Mouse (Mus musculus): ENCODE data around the gene Thsd7b. TPM values are rescaled to one million over a fixed set of nuclear protein-coding genes. Genes with fewer than 3 reads are reported as not detected.

Gene Thsd7b
- polyA plus RNA-seq, 1 experiment from 2014 or later = 10.6 TPM

GRCm38 (mm10) chr1:129719592-129719991, 446.5 kb downstream of the Thsd7b start:
- ATAC-seq (ENCODE audit: low read depth) = no peak
- H3K27me3 ChIP-seq (ENCODE audit: control insufficient read depth, insufficient read depth, low read length) = no peaks in the 10 kb centered on the region

DNA sequence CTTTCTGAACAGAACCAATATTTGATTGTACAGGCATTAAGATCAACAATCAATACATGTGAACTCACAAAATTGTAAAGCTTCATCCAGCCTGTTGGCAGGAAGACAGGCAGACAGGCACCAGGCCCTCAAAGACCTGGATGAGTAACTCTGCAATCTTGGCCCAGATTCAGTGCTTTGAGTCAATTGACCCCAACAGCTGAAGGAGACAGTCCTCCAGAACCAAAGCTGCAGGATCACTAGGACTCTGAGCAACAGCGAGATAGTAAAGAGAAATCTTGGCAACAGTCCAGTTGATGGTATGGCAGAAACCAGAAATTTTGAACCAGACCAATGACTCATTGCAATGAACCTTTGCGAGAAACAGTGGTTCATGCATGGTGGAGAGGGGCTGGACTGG, 458.9 kb downstream of the Thsd7b start:
- no peak overlapping the region for H3K27ac ChIP-seq (ENCODE audit: low read depth, low read length)
- 87% methylated on average over 2 of the region's 2 CpGs for WGBS
- no peak for ATAC-seq (ENCODE audit: low read depth)
- no peak overlapping the region for H3K4me2 ChIP-seq (ENCODE audit: low read depth, low read length)
- H3K9ac ChIP-seq (replicated peaks; ENCODE audit: low read depth, low read length) = no peak overlapping the region
- H3K27me3 ChIP-seq (ENCODE audit: control insufficient read depth, insufficient read depth, low read length) = no peaks in the 10 kb centered on the region
- no peaks in the 10 kb centered on the region for H3K36me3 ChIP-seq (ENCODE audit: control insufficient read depth, insufficient read depth, low read length)
- H3K4me3 ChIP-seq (ENCODE audit: low read depth, low read length) = no peak overlapping the region
- H3K4me1 ChIP-seq (ENCODE audit: control insufficient read depth, insufficient read depth, low read length) = no peaks in the 10 kb centered on the region
- no peaks in the 10 kb centered on the region for H3K9me3 ChIP-seq (ENCODE audit: control insufficient read depth, low read length)

More at GRCm38 (mm10) chr1:129719592-129719991, 446.5 kb downstream of the Thsd7b start:
- no peak overlapping the region for H3K4me2 ChIP-seq (ENCODE audit: low read depth, low read length)
- H3K36me3 ChIP-seq (ENCODE audit: control insufficient read depth, insufficient read depth, low read length) = no peaks in the 10 kb centered on the region
- H3K4me3 ChIP-seq (ENCODE audit: low read depth, low read length) = no peak overlapping the region
- H3K4me1 ChIP-seq (ENCODE audit: control insufficient read depth, insufficient read depth, low read length) = no peaks in the 10 kb centered on the region
- no peak overlapping the region for H3K27ac ChIP-seq (ENCODE audit: low read depth, low read length)
- no peaks in the 10 kb centered on the region for H3K9me3 ChIP-seq (ENCODE audit: control insufficient read depth, low read length)
- no peak overlapping the region for H3K9ac ChIP-seq (replicated peaks; ENCODE audit: low read depth, low read length)

DNA sequence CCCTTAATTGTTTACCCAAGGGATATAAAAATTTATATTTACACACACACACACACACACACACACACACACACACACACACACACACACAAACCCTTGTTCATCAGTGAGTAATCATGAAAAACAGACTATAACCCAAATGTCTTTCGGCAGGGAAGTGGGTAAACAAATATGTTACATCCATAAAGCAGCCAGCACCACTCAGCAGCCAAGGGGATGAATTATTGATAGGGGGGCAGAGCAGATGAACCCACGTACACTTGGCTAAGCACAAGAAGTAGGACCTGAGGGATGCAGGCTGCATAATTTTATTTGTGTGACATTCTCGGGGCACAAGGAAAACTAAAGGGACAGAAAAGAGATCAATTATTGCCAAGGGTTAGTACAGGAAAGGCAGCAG, 474.5 kb downstream of the Thsd7b start:
- ATAC-seq (ENCODE audit: low read depth) = no peak; the same call in 1 of the 2 replicates
- no peak overlapping the region for H3K9ac ChIP-seq (replicated peaks; ENCODE audit: low read depth, low read length)
- H3K36me3 ChIP-seq (ENCODE audit: control insufficient read depth, insufficient read depth, low read length) = no peaks in the 10 kb centered on the region
- no peaks in the 10 kb centered on the region for H3K27me3 ChIP-seq (ENCODE audit: control insufficient read depth, insufficient read depth, low read length)
- H3K27ac ChIP-seq (ENCODE audit: low read depth, low read length) = no peak overlapping the region
- H3K9me3 ChIP-seq (ENCODE audit: control insufficient read depth, low read length) = no peaks in the 10 kb centered on the region
- no peaks in the 10 kb centered on the region for H3K4me1 ChIP-seq (ENCODE audit: control insufficient read depth, insufficient read depth, low read length)
- WGBS = 40% methylated on average over 3 of the region's 3 CpGs
- H3K4me3 ChIP-seq (ENCODE audit: low read depth, low read length) = no peak overlapping the region
- no peak overlapping the region for H3K4me2 ChIP-seq (ENCODE audit: low read depth, low read length)

GRCm38 (mm10) chr1:129756548-129757240, 483.6 kb downstream of the Thsd7b start:
- 58% methylated on average over 1 of the region's 1 CpGs for WGBS
- Histone ChIP-seq H3K9me3 (ENCODE audit: control insufficient read depth, low read length) (no peaks in the 10 kb centered on the region), H3K36me3 (ENCODE audit: control insufficient read depth, insufficient read depth, low read length) (no peaks in the 10 kb centered on the region), H3K4me3 (ENCODE audit: low read depth, low read length) (no peak overlapping the region), H3K27ac (ENCODE audit: low read depth, low read length) (no peak overlapping the region), H3K4me2 (ENCODE audit: low read depth, low read length) (no peak overlapping the region), H3K9ac (replicated peaks; ENCODE audit: low read depth, low read length) (no peak overlapping the region), H3K27me3 (ENCODE audit: control insufficient read depth, insufficient read depth, low read length) (no peaks in the 10 kb centered on the region), H3K4me1 (ENCODE audit: control insufficient read depth, insufficient read depth, low read length) (0 out of 2 replicates have a peak, but pooled peaks cover 5% of the 10 kb centered on the region)
- ATAC-seq (ENCODE audit: low read depth) = peak; percentile 56; the same call in 1 of the 2 replicates

GRCm38 (mm10) chr1:129759003-129759402, 485.9 kb downstream of the Thsd7b start:
- Histone ChIP-seq H3K27ac (ENCODE audit: low read depth, low read length) (no peak overlapping the region), H3K4me1 (ENCODE audit: control insufficient read depth, insufficient read depth, low read length) (0 out of 2 replicates have a peak, but pooled peaks cover 5% of the 10 kb centered on the region), H3K9ac (replicated peaks; ENCODE audit: low read depth, low read length) (no peak overlapping the region), H3K4me3 (ENCODE audit: low read depth, low read length) (no peak overlapping the region), H3K27me3 (ENCODE audit: control insufficient read depth, insufficient read depth, low read length) (no peaks in the 10 kb centered on the region), H3K9me3 (ENCODE audit: control insufficient read depth, low read length) (no peaks in the 10 kb centered on the region), H3K4me2 (ENCODE audit: low read depth, low read length) (no peak overlapping the region), H3K36me3 (ENCODE audit: control insufficient read depth, insufficient read depth, low read length) (no peaks in the 10 kb centered on the region)
- ATAC-seq (ENCODE audit: low read depth) = no peak
- WGBS = 67% methylated on average over 1 of the region's 1 CpGs

DNA sequence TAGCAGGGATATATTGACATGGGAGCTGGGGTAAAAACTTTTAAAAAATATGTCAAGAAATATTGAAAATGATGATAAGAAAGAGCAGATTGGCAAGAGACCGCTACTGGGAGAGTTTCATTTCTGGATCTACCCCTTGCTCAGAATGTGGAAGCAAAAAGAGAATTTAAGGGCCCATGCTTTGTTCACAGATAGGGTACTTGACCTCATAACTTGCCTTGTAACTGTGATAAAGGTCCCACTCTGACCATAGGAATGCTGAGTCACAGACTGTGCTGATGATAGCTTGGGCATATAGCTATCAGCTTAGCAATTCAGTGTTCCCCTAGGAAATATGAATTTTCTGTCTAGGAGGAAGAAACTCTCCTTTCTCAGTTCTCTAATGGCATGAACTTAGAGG, 488.1 kb downstream of the Thsd7b start:
- H3K4me2 ChIP-seq (ENCODE audit: low read depth, low read length) = no peak overlapping the region
- no peak for ATAC-seq (ENCODE audit: low read depth)
- WGBS = 88% methylated on average over 1 of the region's 1 CpGs

GRCm38 (mm10) chr1:129764748-129765147, 491.6 kb downstream of the Thsd7b start:
- no peak for ATAC-seq (ENCODE audit: low read depth)
- WGBS = 53% methylated on average over 2 of the region's 2 CpGs

More for the DNA sequence above, 488.1 kb downstream of the Thsd7b start:
- Histone ChIP-seq H3K9me3 (ENCODE audit: control insufficient read depth, low read length) (no peaks in the 10 kb centered on the region), H3K4me3 (ENCODE audit: low read depth, low read length) (no peak overlapping the region), H3K36me3 (ENCODE audit: control insufficient read depth, insufficient read depth, low read length) (no peaks in the 10 kb centered on the region), H3K4me1 (ENCODE audit: control insufficient read depth, insufficient read depth, low read length) (0 out of 2 replicates have a peak, but pooled peaks cover 4% of the 10 kb centered on the region), H3K9ac (replicated peaks; ENCODE audit: low read depth, low read length) (no peak overlapping the region), H3K27me3 (ENCODE audit: control insufficient read depth, insufficient read depth, low read length) (no peaks in the 10 kb centered on the region), H3K27ac (ENCODE audit: low read depth, low read length) (no peak overlapping the region)

GRCm38 (mm10) chr1:129777055-129777454, 504.0 kb downstream of the Thsd7b start:
- Histone ChIP-seq H3K9ac (replicated peaks; ENCODE audit: low read depth, low read length) (no peak overlapping the region), H3K27me3 (ENCODE audit: control insufficient read depth, insufficient read depth, low read length) (no peaks in the 10 kb centered on the region), H3K27ac (ENCODE audit: low read depth, low read length) (no peak overlapping the region), H3K36me3 (ENCODE audit: control insufficient read depth, insufficient read depth, low read length) (no peaks in the 10 kb centered on the region), H3K9me3 (ENCODE audit: control insufficient read depth, low read length) (no peaks in the 10 kb centered on the region), H3K4me3 (ENCODE audit: low read depth, low read length) (no peak overlapping the region), H3K4me2 (ENCODE audit: low read depth, low read length) (no peak overlapping the region), H3K4me1 (ENCODE audit: control insufficient read depth, insufficient read depth, low read length) (no peaks in the 10 kb centered on the region)
- 93% methylated on average over 5 of the region's 5 CpGs for WGBS
- no peak for ATAC-seq (ENCODE audit: low read depth)

More at GRCm38 (mm10) chr1:129764748-129765147, 491.6 kb downstream of the Thsd7b start:
- H3K36me3 ChIP-seq (ENCODE audit: control insufficient read depth, insufficient read depth, low read length) = no peaks in the 10 kb centered on the region
- no peak overlapping the region for H3K9ac ChIP-seq (replicated peaks; ENCODE audit: low read depth, low read length)
- H3K27me3 ChIP-seq (ENCODE audit: control insufficient read depth, insufficient read depth, low read length) = no peaks in the 10 kb centered on the region
- H3K4me2 ChIP-seq (ENCODE audit: low read depth, low read length) = no peak overlapping the region
- no peaks in the 10 kb centered on the region for H3K9me3 ChIP-seq (ENCODE audit: control insufficient read depth, low read length)
- H3K4me1 ChIP-seq (ENCODE audit: control insufficient read depth, insufficient read depth, low read length) = no peaks in the 10 kb centered on the region
- H3K27ac ChIP-seq (ENCODE audit: low read depth, low read length) = no peak overlapping the region
- H3K4me3 ChIP-seq (ENCODE audit: low read depth, low read length) = no peak overlapping the region

DNA sequence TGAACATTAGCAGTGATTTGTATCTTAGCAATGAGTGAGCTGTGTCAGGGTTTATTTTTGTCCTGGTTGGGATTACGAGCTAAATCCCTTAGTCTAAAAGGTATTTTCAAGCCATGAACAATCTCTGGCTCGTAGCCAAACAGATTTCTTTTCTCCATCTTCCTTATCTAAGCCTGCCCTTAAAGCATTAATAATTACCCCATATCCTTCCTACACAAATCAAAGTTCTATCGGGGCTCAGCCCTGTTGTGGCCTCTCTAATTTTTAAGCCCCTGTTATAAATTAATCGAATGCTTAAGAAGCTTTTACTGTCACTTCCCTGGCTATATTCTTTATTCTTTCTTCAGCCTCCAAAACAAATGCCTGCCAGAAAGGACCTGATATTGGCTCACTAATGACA, 506.4 kb downstream of the Thsd7b start:
- no peaks in the 10 kb centered on the region for H3K27me3 ChIP-seq (ENCODE audit: control insufficient read depth, insufficient read depth, low read length)
- no peaks in the 10 kb centered on the region for H3K9me3 ChIP-seq (ENCODE audit: control insufficient read depth, low read length)
- no peaks in the 10 kb centered on the region for H3K4me1 ChIP-seq (ENCODE audit: control insufficient read depth, insufficient read depth, low read length)
- no peak overlapping the region for H3K9ac ChIP-seq (replicated peaks; ENCODE audit: low read depth, low read length)
- no peaks in the 10 kb centered on the region for H3K36me3 ChIP-seq (ENCODE audit: control insufficient read depth, insufficient read depth, low read length)
- H3K4me3 ChIP-seq (ENCODE audit: low read depth, low read length) = no peak overlapping the region
- 79% methylated on average over 4 of the region's 4 CpGs for WGBS
- H3K27ac ChIP-seq (ENCODE audit: low read depth, low read length) = no peak overlapping the region
- H3K4me2 ChIP-seq (ENCODE audit: low read depth, low read length) = no peak overlapping the region
- no peak for ATAC-seq (ENCODE audit: low read depth)

Data from neural tube, embryonic 14.5 days (tissue).